Mouse (Mus musculus) ES-Bruce4 (cell line): ENCODE data around the gene Lonrf3. TPM values are rescaled to one million over a fixed set of nuclear protein-coding genes. Genes with fewer than 3 reads are reported as not detected.

Source experiments
- H3K27ac ChIP-seq: 2 replicates; pipeline ENCODE4 v1.5.1; 2012; ENCODE audit warnings: low read length, inconsistent platforms; ENCODE audit not compliant: insufficient read depth
- H3K27me3 ChIP-seq: 2 replicates; pipeline ENCODE4 v1.6.1; 2012; ENCODE audit warnings: mild to moderate bottlenecking, low read length, inconsistent platforms; ENCODE audit not compliant: control insufficient read depth, poor library complexity, insufficient read depth, severe bottlenecking
- H3K36me3 ChIP-seq: 2 replicates; pipeline ENCODE4 v1.6.1; 2012; ENCODE audit warnings: inconsistent platforms, mild to moderate bottlenecking, low read length, moderate library complexity; ENCODE audit not compliant: control insufficient read depth, poor library complexity, insufficient read depth, severe bottlenecking
- H3K4me1 ChIP-seq: one replicate; pipeline ENCODE4 v1.8.1; 2011; ENCODE audit warnings: low read length; ENCODE audit not compliant: control insufficient read depth, insufficient read depth
- H3K4me3 ChIP-seq: 2 replicates; pipeline ENCODE4 v1.5.1; 2011; ENCODE audit warnings: low read depth, mild to moderate bottlenecking, low read length
- H3K9ac ChIP-seq: 2 replicates; pipeline ENCODE4 v1.6.1; 2012; ENCODE audit warnings: low read depth, mild to moderate bottlenecking, inconsistent platforms; ENCODE audit not compliant: poor library complexity, severe bottlenecking
- H3K9me3 ChIP-seq: replicated peaks from 2 replicates; pipeline ENCODE4 v1.6.1; 2012; ENCODE audit warnings: mild to moderate bottlenecking, low read length, inconsistent platforms; ENCODE audit not compliant: control insufficient read depth, poor library complexity, insufficient read depth, severe bottlenecking
- CTCF ChIP-seq: IDR thresholded peaks from one replicate; pipeline ENCODE4 v1.8.1; 2011; ENCODE audit warnings: low read depth, low read length
- EP300 ChIP-seq: IDR thresholded peaks from 2 replicates; pipeline ENCODE4 v1.6.1; 2011; ENCODE audit warnings: low read depth, low read length; ENCODE audit not compliant: insufficient read depth
- POLR2A ChIP-seq: IDR thresholded peaks from one replicate; pipeline ENCODE4 v1.8.1; 2011; ENCODE audit warnings: low read length; ENCODE audit not compliant: insufficient read depth
- polyA plus RNA-seq: library from polyadenylated mRNA; stranded (reverse); fragments of >200 nt; gene quantifications from 2 replicates; pipeline ENCODE4 v1.2.4, GENCODE M21; 2011; ENCODE audit warnings: low read depth; ENCODE audit not compliant: missing spikeins, insufficient read depth, insufficient read length

Lonrf3 gene
- polyA plus RNA-seq, 1 experiment = 1.9 TPM

DNA sequence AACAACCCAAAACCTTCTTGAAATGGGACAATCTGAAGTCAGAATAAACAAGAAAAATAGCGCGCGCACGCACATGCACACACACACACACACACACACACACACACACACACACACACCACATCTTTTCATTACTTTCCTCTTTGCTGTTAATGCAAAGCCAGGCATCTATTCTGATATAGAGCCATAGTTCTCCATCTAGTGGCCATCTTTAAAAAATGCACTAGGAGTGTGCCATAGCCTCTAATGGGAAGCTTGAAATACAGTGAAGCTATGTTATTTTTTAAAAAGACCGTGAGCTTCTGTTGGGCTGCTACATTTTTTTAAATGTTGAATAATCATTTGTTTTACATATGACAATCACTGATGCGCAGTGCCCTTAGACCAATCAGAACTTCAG lies 65.1 kb downstream of the Lonrf3 start:
- no peaks in the 10 kb centered on the region for H3K9me3 ChIP-seq
- no peaks in the 10 kb centered on the region for H3K4me1 ChIP-seq
- H3K27ac ChIP-seq = no peak overlapping the region
- H3K9ac ChIP-seq = no peak overlapping the region
- H3K4me3 ChIP-seq = no peak overlapping the region
- H3K27me3 ChIP-seq = no peaks in the 10 kb centered on the region
- H3K36me3 ChIP-seq = no peaks in the 10 kb centered on the region
- no peak for TF ChIP-seq CTCF
- no peak for TF ChIP-seq EP300
- no peak for TF ChIP-seq POLR2A

DNA sequence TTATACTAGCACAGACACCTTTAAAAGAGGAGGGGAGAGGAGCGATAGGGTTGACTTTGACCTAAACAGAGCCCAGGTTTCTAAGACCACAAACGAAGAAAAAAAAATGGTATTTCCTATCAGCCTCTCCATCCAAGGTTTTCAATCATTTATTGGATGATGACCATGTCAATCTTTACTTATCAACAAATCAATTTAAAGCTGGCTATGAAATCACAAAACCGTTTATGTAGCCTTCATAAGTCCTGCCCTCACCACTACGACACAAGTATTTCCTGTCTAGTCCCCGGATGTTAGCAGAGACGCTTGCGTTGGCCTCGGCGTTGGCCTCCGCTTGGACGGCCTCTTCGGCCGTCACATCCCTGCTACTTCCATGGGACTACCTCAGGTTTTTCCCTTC lies 72.8 kb downstream of the Lonrf3 start, which contains the start of gene Gm6268:
Gm6268 (plus strand) TSS at position 301 of the 400 bp plus-strand sequence.
- TF ChIP-seq EP300 (no peak), CTCF (no peak), POLR2A (no peak)
- Histone ChIP-seq H3K27me3 (no peaks in the 10 kb centered on the region), H3K36me3 (no peaks in the 10 kb centered on the region), H3K27ac (no peak within 1 kb of the TSS), H3K9ac (no peak within 1 kb of the TSS), H3K4me3 (no peak within 1 kb of the TSS), H3K9me3 (no peaks in the 10 kb centered on the region), H3K4me1 (no peaks in the 10 kb centered on the region)

DNA sequence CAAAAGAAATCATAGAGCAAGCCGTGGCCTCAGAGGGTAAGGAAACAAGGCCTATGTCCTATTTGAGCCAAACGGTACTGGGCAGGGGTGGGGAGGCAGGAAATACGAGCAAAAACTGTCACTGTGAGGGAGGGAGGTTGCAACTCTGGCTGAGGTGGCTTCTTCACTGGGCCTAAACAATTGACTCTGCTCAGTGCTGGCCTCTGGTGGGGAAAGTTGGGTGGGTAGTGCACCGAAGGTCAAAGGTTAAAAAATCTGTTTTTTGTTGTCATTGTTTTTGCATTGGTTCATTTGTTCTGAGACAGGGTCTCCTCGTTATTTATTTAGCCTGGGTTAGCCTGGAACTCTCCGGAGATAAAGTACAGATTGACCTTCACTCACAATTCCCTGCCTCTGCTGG lies 74.2 kb downstream of the Lonrf3 start:
- Histone ChIP-seq H3K27ac (no peak overlapping the region), H3K27me3 (no peaks in the 10 kb centered on the region), H3K9ac (no peak overlapping the region), H3K4me3 (no peak overlapping the region), H3K9me3 (no peaks in the 10 kb centered on the region), H3K36me3 (no peaks in the 10 kb centered on the region), H3K4me1 (no peaks in the 10 kb centered on the region)
- TF ChIP-seq CTCF = peak; percentile 43
- TF ChIP-seq POLR2A = no peak

Other genes starting within 250 kb of the Lonrf3 start
- 3.3 and 3.9 TPM in 2 replicates for gene Il13ra1, start 216.2 kb upstream of the Lonrf3 start, polyA plus RNA-seq
- 1.3 and 2.4 TPM in 2 replicates for gene Zcchc12, start 132.4 kb upstream of the Lonrf3 start, polyA plus RNA-seq
- gene Gm6268, start 72.9 kb downstream of the Lonrf3 start, polyA plus RNA-seq = not detected in 2 replicates
- gene Gm14569, start 163.5 kb downstream of the Lonrf3 start, polyA plus RNA-seq = not detected in 2 replicates